Mouse (Mus musculus) CH12.LX (cell line): ENCODE results near the gene Astl.

Experiments used
- BHLHE40 ChIP-seq: IDR thresholded peaks from 2 replicates; pipeline ENCODE4 v1.6.1; 2011; ENCODE audit warnings: mild to moderate bottlenecking, low read depth, low read length, improper control_type of control experiment
- CHD1 ChIP-seq: IDR thresholded peaks from 2 replicates; pipeline ENCODE4 v1.6.1; 2012; ENCODE audit warnings: low read depth, low read length, improper control_type of control experiment, inconsistent platforms
- CTCF ChIP-seq, 2 experiments: IDR thresholded peaks in 1 of 2; conservative IDR thresholded peaks in 1 of 2; 2 replicates each; pipeline ENCODE4 v1.5.1; 2011 to 2012; ENCODE audit warnings: low read depth in 2 of 2, low read length in 2 of 2, improper control_type of control experiment in 1 of 2, inconsistent platforms in 1 of 2, mild to moderate bottlenecking in 1 of 2, moderate library complexity in 1 of 2
- E2F4 ChIP-seq: IDR thresholded peaks from 2 replicates; pipeline ENCODE4 v1.6.1; 2011; ENCODE audit warnings: low read depth, low read length, improper control_type of control experiment; ENCODE audit not compliant: insufficient replicate concordance
- JUND ChIP-seq: conservative IDR thresholded peaks from 2 replicates; pipeline ENCODE4 v1.6.1; 2011; ENCODE audit warnings: low read depth, low read length, improper control_type of control experiment
- MXI1 ChIP-seq: IDR thresholded peaks from 2 replicates; pipeline ENCODE4 v1.6.1; 2011; ENCODE audit warnings: mild to moderate bottlenecking, low read depth, low read length, improper control_type of control experiment
- NELFE ChIP-seq: IDR thresholded peaks from 2 replicates; pipeline ENCODE4 v1.6.1; 2011; ENCODE audit warnings: low read depth, low read length, improper control_type of control experiment
- POLR2A ChIP-seq: IDR thresholded peaks from 2 replicates; pipeline ENCODE4 v1.6.1; 2011; ENCODE audit warnings: low read depth, mild to moderate bottlenecking, improper control_type of control experiment, low read length
- UBTF ChIP-seq: IDR thresholded peaks from 2 replicates; pipeline ENCODE4 v1.6.1; 2012; ENCODE audit warnings: low read depth, mild to moderate bottlenecking, inconsistent platforms, low read length, improper control_type of control experiment, moderate library complexity
- ZC3H11A ChIP-seq: IDR thresholded peaks from 2 replicates; pipeline ENCODE4 v1.6.1; 2012; ENCODE audit warnings: low read depth, mild to moderate bottlenecking, inconsistent platforms, low read length, improper control_type of control experiment
- ZNF384 ChIP-seq: IDR thresholded peaks from 2 replicates; pipeline ENCODE4 v1.6.1; 2012; ENCODE audit warnings: low read depth, low read length, improper control_type of control experiment, inconsistent platforms

- TF ChIP-seq E2F4 (no peak), ZNF384 (no peak), POLR2A (no peak), CTCF (conservative IDR thresholded peaks at IDR 0.05 in 1 of 2, IDR thresholded peaks at IDR 0.05 in 1 of 2; ENCODE audit: low read depth in 2 of 2, low read length in 2 of 2) (no peak), MXI1 (no peak), NELFE (no peak), BHLHE40 (no peak), ZC3H11A (no peak), CHD1 (no peak), UBTF (no peak), JUND (no peak)
These were observed 56.2 kb downstream of the Astl start for GRCm38 (mm10) chr2:127394606-127395161.
